Mouse (Mus musculus): ENCODE measurements around the gene Dtl. TPM values are rescaled to one million over a fixed set of nuclear protein-coding genes. Genes with fewer than 3 reads are reported as not detected.

Gene Dtl
- total and polyA plus RNA-seq, 2 experiments from 2014 or later, result 6.6 to 7.5 TPM

DNA sequence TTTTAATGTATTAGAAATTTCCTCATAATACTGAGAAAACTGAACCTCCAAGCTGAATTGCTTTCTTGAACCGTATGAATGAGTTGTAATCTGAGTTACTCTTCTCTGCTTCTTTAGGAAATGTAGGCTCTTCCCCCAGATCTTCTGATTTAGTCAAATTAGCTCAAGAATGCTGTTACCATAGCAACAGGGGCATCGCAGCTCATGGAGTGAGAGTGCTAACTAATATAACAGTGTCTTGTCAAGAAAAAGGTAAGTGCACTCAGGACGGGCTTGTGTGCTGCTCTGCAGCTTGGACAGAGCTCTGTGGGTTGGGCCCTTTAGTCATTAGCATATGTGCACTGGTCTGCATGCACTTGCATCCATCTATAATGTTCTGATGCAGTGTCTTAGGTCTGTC lies 29.3 kb upstream of the Dtl start:
- no peaks in the 10 kb centered on the region for H3K4me1 ChIP-seq (ENCODE audit: insufficient read depth, low read length)
- ATAC-seq (no peak), DNase-seq (ENCODE audit: low spot score) (peak; percentile 35)
- H3K9ac ChIP-seq (replicated peaks; ENCODE audit: low read length), result no peak overlapping the region
- H3K36me3 ChIP-seq (ENCODE audit: insufficient read depth, low read length), result peaks cover 44% of the 10 kb centered on the region
- H3K27ac ChIP-seq, result no peak overlapping the region
- no peak for TF ChIP-seq CTCF (IDR thresholded peaks at IDR 0.05; ENCODE audit: low read depth)
- no peak overlapping the region for H3K4me3 ChIP-seq (ENCODE audit: low read length)
- no peaks in the 10 kb centered on the region for H3K9me3 ChIP-seq (ENCODE audit: low read length)
- H3K27me3 ChIP-seq (ENCODE audit: insufficient read depth, low read length), result no peaks in the 10 kb centered on the region
- H3K4me2 ChIP-seq (ENCODE audit: low read depth, low read length), result no peak overlapping the region
- 61% methylated on average over 3 of the region's 3 CpGs for WGBS

DNA sequence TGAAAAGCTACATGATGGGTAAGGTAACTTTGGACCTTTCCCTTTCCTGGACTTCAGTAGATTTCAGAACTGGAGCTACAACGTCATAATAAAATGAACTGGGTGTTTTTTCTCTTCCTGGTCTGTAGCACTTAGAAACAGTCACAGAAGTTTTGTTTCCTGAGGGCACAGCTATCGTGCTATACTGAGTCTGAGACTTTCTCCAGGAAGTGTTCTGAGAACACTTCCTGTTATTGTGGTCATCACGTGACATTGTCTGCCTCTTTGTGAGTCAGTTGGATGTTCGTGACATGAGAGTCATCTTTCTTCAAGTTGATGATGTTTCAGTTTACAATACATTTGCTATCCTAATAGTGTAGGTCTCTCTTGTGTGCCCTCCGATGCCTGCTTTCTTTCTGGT lies 23.9 kb upstream of the Dtl start:
- Histone ChIP-seq H3K4me3 (ENCODE audit: low read length) (no peak overlapping the region), H3K9ac (replicated peaks; ENCODE audit: low read length) (no peak overlapping the region), H3K27ac (no peak overlapping the region), H3K9me3 (ENCODE audit: low read length) (no peaks in the 10 kb centered on the region), H3K4me1 (ENCODE audit: insufficient read depth, low read length) (no peaks in the 10 kb centered on the region), H3K4me2 (ENCODE audit: low read depth, low read length) (no peak overlapping the region), H3K27me3 (ENCODE audit: insufficient read depth, low read length) (no peaks in the 10 kb centered on the region), H3K36me3 (ENCODE audit: insufficient read depth, low read length) (peaks cover 26% of the 10 kb centered on the region)
- no peak for TF ChIP-seq CTCF (IDR thresholded peaks at IDR 0.05; ENCODE audit: low read depth)
- no peak for DNase-seq (ENCODE audit: low spot score)
- whole genome bisulfite sequencing, result 87% methylated on average over 5 of the region's 5 CpGs
- no peak for ATAC-seq

DNA sequence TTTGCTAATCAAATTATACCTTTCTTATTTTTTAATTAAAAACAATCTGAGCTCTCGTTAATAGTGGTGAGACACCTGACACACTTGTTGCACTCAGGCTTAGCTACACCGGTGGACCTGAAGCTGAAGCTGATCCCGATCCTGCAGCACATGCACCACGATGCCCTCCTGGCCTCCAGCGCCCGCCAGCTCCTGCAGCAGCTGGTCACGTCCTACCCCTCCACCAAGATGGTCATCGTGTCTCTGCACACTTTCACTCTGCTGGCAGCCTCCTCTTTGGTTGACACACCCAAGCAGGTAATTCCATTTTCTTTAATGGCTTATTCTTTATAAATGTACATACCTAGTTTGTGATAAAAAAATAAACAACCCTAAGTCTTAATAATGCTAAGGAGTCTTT lies 20.7 kb upstream of the Dtl start:
- peaks cover 30% of the 10 kb centered on the region for H3K36me3 ChIP-seq (ENCODE audit: insufficient read depth, low read length)
- WGBS, result 92% methylated on average over 8 of the region's 8 CpGs
- H3K4me2 ChIP-seq (ENCODE audit: low read depth, low read length), result no peak overlapping the region
- H3K4me3 ChIP-seq (ENCODE audit: low read length), result no peak overlapping the region
- no peaks in the 10 kb centered on the region for H3K27me3 ChIP-seq (ENCODE audit: insufficient read depth, low read length)
- DNase-seq (ENCODE audit: low spot score) (no peak), ATAC-seq (no peak)
- H3K4me1 ChIP-seq (ENCODE audit: insufficient read depth, low read length), result no peaks in the 10 kb centered on the region
- no peak for TF ChIP-seq CTCF (IDR thresholded peaks at IDR 0.05; ENCODE audit: low read depth)
- H3K9me3 ChIP-seq (ENCODE audit: low read length), result no peaks in the 10 kb centered on the region
- no peak overlapping the region for H3K27ac ChIP-seq
- no peak overlapping the region for H3K9ac ChIP-seq (replicated peaks; ENCODE audit: low read length)

GRCm38 (mm10) chr1:191592016-191592720 lies 16.8 kb upstream of the Dtl start:
- Histone ChIP-seq H3K9ac (replicated peaks; ENCODE audit: low read length) (no peak overlapping the region), H3K27ac (no peak overlapping the region), H3K4me1 (ENCODE audit: insufficient read depth, low read length) (no peaks in the 10 kb centered on the region), H3K27me3 (ENCODE audit: insufficient read depth, low read length) (no peaks in the 10 kb centered on the region), H3K4me2 (ENCODE audit: low read depth, low read length) (no peak overlapping the region), H3K9me3 (ENCODE audit: low read length) (no peaks in the 10 kb centered on the region), H3K4me3 (ENCODE audit: low read length) (no peak overlapping the region), H3K36me3 (ENCODE audit: insufficient read depth, low read length) (peaks cover 29% of the 10 kb centered on the region)
- WGBS, result 82% methylated on average over 12 of the region's 12 CpGs
- DNase-seq (ENCODE audit: low spot score) (peak; percentile 9), ATAC-seq (no peak)
- TF ChIP-seq CTCF (IDR thresholded peaks at IDR 0.05; ENCODE audit: low read depth), result no peak

GRCm38 (mm10) chr1:191588749-191589148 lies 13.4 kb upstream of the Dtl start:
- Histone ChIP-seq H3K27ac (no peak overlapping the region), H3K4me2 (ENCODE audit: low read depth, low read length) (no peak overlapping the region), H3K4me1 (ENCODE audit: insufficient read depth, low read length) (no peaks in the 10 kb centered on the region), H3K9ac (replicated peaks; ENCODE audit: low read length) (no peak overlapping the region), H3K4me3 (ENCODE audit: low read length) (no peak overlapping the region), H3K36me3 (ENCODE audit: insufficient read depth, low read length) (peaks cover 32% of the 10 kb centered on the region; the same call in 1 of the 2 replicates), H3K27me3 (ENCODE audit: insufficient read depth, low read length) (no peaks in the 10 kb centered on the region), H3K9me3 (ENCODE audit: low read length) (no peaks in the 10 kb centered on the region)
- ATAC-seq, result no peak
- no peak for TF ChIP-seq CTCF (IDR thresholded peaks at IDR 0.05; ENCODE audit: low read depth)
- DNase-seq (ENCODE audit: low spot score), result no peak
- WGBS, result 99% methylated on average over 2 of the region's 2 CpGs

DNA sequence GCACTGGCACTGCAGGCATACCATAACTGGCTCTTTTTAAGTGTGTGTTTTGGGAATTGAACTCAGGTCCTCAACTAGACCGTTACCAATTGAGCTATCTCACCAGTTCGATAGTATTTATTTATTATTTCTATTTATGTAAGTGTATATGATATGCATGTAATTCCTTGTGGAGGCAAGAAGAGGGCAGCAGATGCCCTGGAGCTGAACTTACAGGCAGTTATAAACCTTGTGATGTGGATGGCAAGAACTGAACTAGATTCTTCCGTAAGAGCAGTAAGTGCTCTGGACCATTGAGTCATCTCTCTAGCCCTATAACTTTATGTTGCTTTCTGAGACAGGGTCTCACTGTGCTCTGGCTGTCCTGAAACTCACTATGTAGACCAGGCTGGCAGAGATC lies 11.7 kb upstream of the Dtl start:
- H3K4me3 ChIP-seq (ENCODE audit: low read length), result no peak overlapping the region
- no peak overlapping the region for H3K27ac ChIP-seq
- DNase-seq (ENCODE audit: low spot score) (no peak), ATAC-seq (no peak)
- no peaks in the 10 kb centered on the region for H3K4me1 ChIP-seq (ENCODE audit: insufficient read depth, low read length)
- no peaks in the 10 kb centered on the region for H3K27me3 ChIP-seq (ENCODE audit: insufficient read depth, low read length)
- no peaks in the 10 kb centered on the region for H3K9me3 ChIP-seq (ENCODE audit: low read length)
- H3K4me2 ChIP-seq (ENCODE audit: low read depth, low read length), result no peak overlapping the region
- WGBS, result 91% methylated on average over 3 of the region's 3 CpGs
- peak; percentile 37 for TF ChIP-seq CTCF (IDR thresholded peaks at IDR 0.05; ENCODE audit: low read depth)
- peaks cover 33% of the 10 kb centered on the region; the same call in 1 of the 2 replicates for H3K36me3 ChIP-seq (ENCODE audit: insufficient read depth, low read length)
- no peak overlapping the region for H3K9ac ChIP-seq (replicated peaks; ENCODE audit: low read length)

DNA sequence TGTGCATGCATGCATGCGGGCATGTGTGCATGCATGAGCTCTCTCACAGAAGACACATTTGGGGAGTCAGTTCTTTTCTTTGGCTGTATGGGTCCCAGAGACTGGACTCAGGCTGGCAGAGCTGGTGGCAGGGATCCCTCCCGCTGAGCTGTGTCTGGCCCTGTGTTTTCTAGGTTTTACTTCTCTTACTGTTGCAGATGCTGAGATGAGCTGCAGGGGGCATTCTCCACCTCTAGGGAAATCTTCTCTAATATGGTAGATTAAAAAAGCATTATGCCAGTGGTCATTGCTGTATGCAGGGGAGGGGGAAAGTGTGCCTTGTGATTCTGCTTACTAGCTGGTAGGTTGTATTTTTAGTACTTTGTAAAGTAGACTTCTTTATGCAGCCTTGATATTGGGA lies 10.4 kb upstream of the Dtl start:
- no peak for ATAC-seq
- DNase-seq (ENCODE audit: low spot score), result peak; percentile 33
- no peaks in the 10 kb centered on the region for H3K4me1 ChIP-seq (ENCODE audit: insufficient read depth, low read length)
- H3K27me3 ChIP-seq (ENCODE audit: insufficient read depth, low read length), result no peaks in the 10 kb centered on the region
- no peak overlapping the region for H3K27ac ChIP-seq
- no peaks in the 10 kb centered on the region for H3K9me3 ChIP-seq (ENCODE audit: low read length)
- peaks cover 33% of the 10 kb centered on the region; the same call in 1 of the 2 replicates for H3K36me3 ChIP-seq (ENCODE audit: insufficient read depth, low read length)
- TF ChIP-seq CTCF (IDR thresholded peaks at IDR 0.05; ENCODE audit: low read depth), result 0 out of 2 replicates have a peak, but pooled peaks have one; percentile 7
- H3K4me3 ChIP-seq (ENCODE audit: low read length), result no peak overlapping the region
- no peak overlapping the region for H3K4me2 ChIP-seq (ENCODE audit: low read depth, low read length)
- no peak overlapping the region for H3K9ac ChIP-seq (replicated peaks; ENCODE audit: low read length)
- 85% methylated on average over 2 of the region's 2 CpGs for WGBS

Data from hindbrain, postnatal 0 days (tissue).